Mouse (Mus musculus) hindbrain, postnatal 0 days (tissue): ENCODE results near the gene Cnot10. TPM values are rescaled to one million over a fixed set of nuclear protein-coding genes. Genes with fewer than 3 reads are reported as not detected.
"Not testable (repeated sequence)": the region's sequence is repeated elsewhere in the genome, so short reads cannot be mapped to it uniquely, and the experiment has no call there.

Source experiments
- ATAC-seq: fragments of 200-750 bp; cut with Nextera tagmentation; 2 replicates; pipeline ENCODE4 v1.8.0; 2017; ENCODE audit warnings: mild to moderate bottlenecking, moderate TSS enrichment, moderate library complexity
- DNase-seq: peaks from one replicate; pipeline ENCODE4 v3.0.0-alpha.2; 2015; ENCODE audit warnings: low spot score
- H3K27ac ChIP-seq: fragments of 300-500 bp; sonication (generic); 2 replicates; pipeline ENCODE4 v1.5.1; 2014; ENCODE audit warnings: mild to moderate bottlenecking
- H3K27me3 ChIP-seq: fragments of 300-500 bp; sonication (generic); 2 replicates; pipeline ENCODE4 v1.6.1; 2014; ENCODE audit warnings: low read length, mixed read lengths; ENCODE audit not compliant: insufficient read depth
- H3K36me3 ChIP-seq: fragments of 300-500 bp; sonication (generic); 2 replicates; pipeline ENCODE4 v1.6.1; 2014; ENCODE audit warnings: low read length, mixed read lengths; ENCODE audit not compliant: insufficient read depth
- H3K4me1 ChIP-seq: fragments of 300-500 bp; sonication (generic); 2 replicates; pipeline ENCODE4 v1.6.1; 2014; ENCODE audit warnings: antibody characterized with exemption, low read length, mixed read lengths; ENCODE audit not compliant: insufficient read depth
- H3K4me2 ChIP-seq: fragments of 300-500 bp; sonication (generic); 2 replicates; pipeline ENCODE4 v1.6.1; 2014; ENCODE audit warnings: low read depth, mild to moderate bottlenecking, low read length, moderate library complexity, mixed read lengths
- H3K4me3 ChIP-seq: fragments of 300-500 bp; sonication (generic); 2 replicates; pipeline ENCODE4 v1.5.1; 2014; ENCODE audit warnings: low read length
- H3K9ac ChIP-seq: fragments of 300-500 bp; sonication (generic); replicated peaks from 2 replicates; pipeline ENCODE4 v1.6.1; 2014; ENCODE audit warnings: mild to moderate bottlenecking, low read length, moderate library complexity, mixed read lengths
- H3K9me3 ChIP-seq: fragments of 300-500 bp; sonication (generic); 2 replicates; pipeline ENCODE4 v1.6.1; 2016; ENCODE audit warnings: low read length, mixed read lengths
- CTCF ChIP-seq: IDR thresholded peaks from 2 replicates; pipeline ENCODE4 v1.5.1; 2016; ENCODE audit warnings: antibody characterized with exemption, control low read depth, low read depth
- WGBS: fragments of 180-500 bp; shearing (Covaris S2); extraction: QIAGEN DNeasy Blood & Tissue Kit; methylation state at CpG from one replicate; pipeline ENCODE4 v1.1.7; 2014; 5-methylcytosine and 5-hydroxymethylcytosine counted together
- polyA plus RNA-seq: library from polyadenylated mRNA; unstranded; fragments of >200 nt; fragmentation: Nextera tagmentation; extraction: Ambion mirVana; gene quantifications from 2 replicates; pipeline ENCODE4 v1.2.1, GENCODE M21; 2015
- total RNA-seq: library from RNA; depleted of rRNA; stranded (reverse); fragments of >200 nt; gene quantifications from 2 replicates; pipeline ENCODE4 v1.2.3, GENCODE M21; 2014

Gene Cnot10
- total and polyA plus RNA-seq, 2 experiments from 2014 or later = 34.2 to 45.3 TPM

DNA sequence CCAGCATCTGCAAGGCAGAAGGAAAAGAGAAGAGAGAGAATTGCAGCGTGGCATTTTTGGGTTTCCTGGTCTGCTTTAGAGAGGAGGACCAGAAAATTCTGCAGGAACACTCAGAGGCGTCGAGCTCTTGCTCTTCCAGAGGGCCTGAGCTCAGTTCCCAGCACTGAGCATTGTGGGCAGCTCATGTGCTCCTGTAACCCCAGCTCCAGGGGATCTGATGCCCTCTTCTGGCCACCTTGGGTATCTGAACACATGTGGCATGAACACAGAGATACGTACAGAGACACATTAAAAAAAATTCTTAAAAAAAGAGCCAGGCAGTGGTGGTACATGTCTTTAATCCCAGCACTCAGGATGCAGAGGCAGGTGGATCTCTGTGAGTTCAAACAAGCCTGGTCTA is 15.4 kb upstream of the Cnot10 start:
- Histone ChIP-seq H3K27me3 (no peaks in the 10 kb centered on the region), H3K4me1 (no peaks in the 10 kb centered on the region), H3K9ac (no peak overlapping the region), H3K4me2 (no peak overlapping the region), H3K27ac (0 out of 2 replicates have a peak overlapping the region, but pooled peaks have one; percentile 26), H3K4me3 (no peak overlapping the region), H3K36me3 (no peaks in the 10 kb centered on the region), H3K9me3 (no peaks in the 10 kb centered on the region)
- ATAC-seq (no peak), DNase-seq (no peak)
- 82% methylated on average over 4 of the region's 4 CpGs for WGBS
- TF ChIP-seq CTCF = 0 out of 2 replicates have a peak, but pooled peaks have one; percentile 4

DNA sequence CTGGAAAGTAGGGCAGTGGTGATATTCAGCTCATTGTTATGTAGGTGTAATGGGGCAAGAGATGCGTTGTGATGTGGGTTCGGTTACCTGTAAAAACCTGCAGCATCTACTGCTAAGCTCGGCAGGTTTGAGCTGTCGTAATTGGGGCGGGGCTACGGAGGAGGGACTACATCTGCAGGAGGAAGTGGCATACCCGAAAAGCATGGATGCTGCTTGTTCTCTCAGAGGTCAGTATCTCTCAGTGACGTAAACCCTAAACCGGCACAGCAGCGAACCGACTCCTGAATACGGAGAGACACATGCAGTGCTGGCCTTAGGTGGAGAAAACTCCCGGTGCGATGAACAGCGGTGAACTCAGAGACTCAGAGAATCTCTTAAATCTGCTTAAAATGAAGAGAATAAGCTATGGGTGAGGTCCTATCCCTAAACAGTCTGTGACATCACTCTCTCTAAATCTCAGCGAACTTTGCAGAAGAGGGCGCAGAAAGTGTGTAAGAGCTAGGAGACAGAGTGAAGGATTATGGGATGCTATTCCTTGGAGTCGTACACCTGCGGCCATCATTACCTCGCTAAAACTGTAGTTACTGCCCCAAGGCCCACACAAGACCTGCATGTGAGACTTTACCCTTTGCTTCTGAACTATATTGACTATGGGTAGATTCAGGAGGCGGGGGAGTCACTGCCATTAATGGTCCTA is 11.1 kb upstream of the Cnot10 start:
- no peaks in the 10 kb centered on the region for H3K27me3 ChIP-seq
- TF ChIP-seq CTCF = no peak
- 62% methylated on average over 21 of the region's 21 CpGs for WGBS
- DNase-seq = no peak
- no peak for ATAC-seq
- no peak overlapping the region for H3K4me3 ChIP-seq
- H3K4me1 ChIP-seq = no peaks in the 10 kb centered on the region
- H3K9ac ChIP-seq = no peak overlapping the region
- no peak overlapping the region for H3K4me2 ChIP-seq
- no peak overlapping the region for H3K27ac ChIP-seq
- H3K9me3 ChIP-seq = no peaks in the 10 kb centered on the region
- no peaks in the 10 kb centered on the region for H3K36me3 ChIP-seq

GRCm38 (mm10) chr9:114649371-114649770 is 9.4 kb upstream of the Cnot10 start:
- no peak overlapping the region for H3K4me2 ChIP-seq
- H3K9me3 ChIP-seq = no peaks in the 10 kb centered on the region
- whole genome bisulfite sequencing = 72% methylated on average over 5 of the region's 5 CpGs
- DNase-seq (no peak), ATAC-seq (no peak)
- no peaks in the 10 kb centered on the region for H3K36me3 ChIP-seq
- no peak overlapping the region for H3K4me3 ChIP-seq
- no peaks in the 10 kb centered on the region for H3K27me3 ChIP-seq
- no peak overlapping the region for H3K9ac ChIP-seq
- H3K4me1 ChIP-seq = no peaks in the 10 kb centered on the region
- no peak overlapping the region for H3K27ac ChIP-seq
- TF ChIP-seq CTCF = no peak

DNA sequence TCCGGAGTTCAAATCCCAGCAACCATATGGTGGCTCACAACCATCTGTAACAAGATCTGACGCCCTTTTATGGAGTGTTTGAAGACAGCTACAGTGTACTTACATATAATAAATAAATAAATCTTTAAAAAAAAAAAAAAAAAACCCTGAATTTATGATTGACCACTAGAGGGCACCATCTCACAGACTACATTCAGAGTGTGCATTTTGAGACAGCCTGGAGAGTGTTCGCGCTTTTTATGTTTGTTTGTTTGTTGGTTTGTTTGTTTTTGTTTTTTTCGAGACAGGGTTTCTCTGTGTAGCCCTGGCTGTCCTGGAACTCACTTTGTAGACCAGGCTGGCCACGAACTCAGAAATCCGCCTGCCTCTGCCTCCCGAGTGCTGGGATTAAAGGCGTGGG is 8.5 kb upstream of the Cnot10 start:
- not testable (repeated sequence) for H3K4me3 ChIP-seq, H3K9ac ChIP-seq, H3K27me3 ChIP-seq, H3K36me3 ChIP-seq, H3K27ac ChIP-seq, H3K4me1 ChIP-seq, H3K9me3 ChIP-seq, H3K4me2 ChIP-seq
- peak; percentile 70 for TF ChIP-seq CTCF
- DNase-seq (peak; percentile 68), ATAC-seq (peak; percentile 27; the same call in 1 of the 2 replicates)
- whole genome bisulfite sequencing = 47% methylated on average over 8 of the region's 9 CpGs

DNA sequence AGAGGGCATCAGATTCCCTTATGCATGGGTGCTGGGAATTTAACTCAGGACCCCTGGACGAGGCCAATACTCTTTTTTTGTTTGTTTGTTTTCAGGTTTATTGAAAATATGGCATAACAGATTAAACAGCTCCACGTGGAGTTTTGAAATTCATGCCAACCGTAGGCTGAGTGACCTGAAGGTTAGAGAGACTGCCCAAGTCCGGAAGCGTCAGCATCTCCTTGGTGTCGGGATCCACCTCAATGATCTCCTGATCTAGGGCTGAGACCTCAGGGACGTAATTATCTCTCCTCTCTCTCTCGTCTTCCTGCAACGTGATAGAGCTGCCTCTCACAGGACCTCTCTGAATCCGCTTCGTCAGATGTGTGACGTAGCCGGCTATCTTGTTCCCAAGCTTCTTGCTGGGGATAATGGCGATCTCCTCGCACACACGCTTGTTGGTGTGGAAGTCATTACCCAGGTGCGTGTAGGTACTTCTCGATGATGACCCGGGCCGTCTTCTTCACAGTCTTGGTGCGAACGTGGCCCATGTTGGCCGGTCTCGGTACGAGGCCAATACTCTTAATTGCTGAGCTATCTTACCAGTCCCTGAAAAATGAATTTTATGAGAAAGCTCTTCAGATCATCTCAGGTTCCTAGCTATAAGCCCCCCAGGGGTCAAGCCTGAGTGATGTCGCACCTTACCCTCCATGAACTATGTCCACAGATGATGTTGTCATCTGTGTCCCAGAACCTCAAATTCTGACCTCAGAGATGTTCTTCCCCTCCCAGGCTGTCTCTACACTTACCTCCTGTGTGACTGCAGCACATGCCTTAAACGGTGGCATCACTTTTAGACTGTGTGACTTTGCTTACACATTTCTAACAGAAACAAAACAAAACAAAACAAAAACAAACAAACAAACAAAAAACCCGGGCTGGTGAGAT is 7.8 kb upstream of the Cnot10 start:
- H3K4me1 ChIP-seq = no peaks in the 10 kb centered on the region
- no peak overlapping the region for H3K4me3 ChIP-seq
- no peak overlapping the region for H3K27ac ChIP-seq
- no peak overlapping the region for H3K9ac ChIP-seq
- WGBS = 81% methylated on average over 28 of the region's 28 CpGs
- ATAC-seq (no peak), DNase-seq (no peak)
- no peak for TF ChIP-seq CTCF
- no peak overlapping the region for H3K4me2 ChIP-seq
- H3K9me3 ChIP-seq = no peaks in the 10 kb centered on the region
- H3K27me3 ChIP-seq = 0 out of 2 replicates have a peak, but pooled peaks cover 7% of the 10 kb centered on the region
- H3K36me3 ChIP-seq = no peaks in the 10 kb centered on the region

- DNase-seq = no peak
- H3K36me3 ChIP-seq = no peaks in the 10 kb centered on the region
- no peak overlapping the region for H3K27ac ChIP-seq
- H3K4me1 ChIP-seq = no peaks in the 10 kb centered on the region
- TF ChIP-seq CTCF = no peak
- 0 out of 2 replicates have a peak, but pooled peaks cover 7% of the 10 kb centered on the region for H3K27me3 ChIP-seq
- no peak for ATAC-seq
- no peak overlapping the region for H3K9ac ChIP-seq
- H3K9me3 ChIP-seq = no peaks in the 10 kb centered on the region
- no peak overlapping the region for H3K4me3 ChIP-seq
- 86% methylated on average over 12 of the region's 12 CpGs for WGBS
- no peak overlapping the region for H3K4me2 ChIP-seq
Measured at GRCm38 (mm10) chr9:114646556-114647505, 6.8 kb upstream of the Cnot10 start.
